Mouse (Mus musculus): Measurements from ENCODE around the gene 6330409D20Rik. TPM values are rescaled to one million over a fixed set of nuclear protein-coding genes. Genes with fewer than 3 reads are reported as not detected.

6330409D20Rik gene
- polyA plus RNA-seq, 1 experiment from 2014 or later = 0.28 TPM

- Histone ChIP-seq H3K27me3 (ENCODE audit: control insufficient read depth, insufficient read depth, low read length) (no peaks in the 10 kb centered on the region), H3K9ac (ENCODE audit: low read length) (no peak overlapping the region), H3K9me3 (replicated peaks; ENCODE audit: control insufficient read depth, low read length) (no peaks in the 10 kb centered on the region), H3K4me1 (ENCODE audit: control insufficient read depth, insufficient read depth, low read length) (no peaks in the 10 kb centered on the region), H3K4me3 (replicated peaks; ENCODE audit: low read length) (no peak overlapping the region), H3K4me2 (ENCODE audit: low read depth, low read length) (no peak overlapping the region), H3K36me3 (ENCODE audit: control insufficient read depth, insufficient read depth, low read length) (peaks cover 16% of the 10 kb centered on the region), H3K27ac (ENCODE audit: low read length) (no peak overlapping the region)
- 89% methylated on average over 8 of the region's 8 CpGs for WGBS
- no peak for ATAC-seq (ENCODE audit: insufficient read depth, low FRiP score)
These were observed 37.8 kb downstream of the 6330409D20Rik start for GRCm38 (mm10) chr2:32703046-32703445.

- no peaks in the 10 kb centered on the region for H3K9me3 ChIP-seq (replicated peaks; ENCODE audit: control insufficient read depth, low read length)
- H3K9ac ChIP-seq (ENCODE audit: low read length) = no peak overlapping the region
- H3K27ac ChIP-seq (ENCODE audit: low read length) = no peak overlapping the region
- H3K4me3 ChIP-seq (replicated peaks; ENCODE audit: low read length) = no peak overlapping the region
- WGBS = 79% methylated on average over 14 of the region's 14 CpGs
- ATAC-seq (ENCODE audit: insufficient read depth, low FRiP score) = no peak
- no peak overlapping the region for H3K4me2 ChIP-seq (ENCODE audit: low read depth, low read length)
- no peaks in the 10 kb centered on the region for H3K4me1 ChIP-seq (ENCODE audit: control insufficient read depth, insufficient read depth, low read length)
- H3K27me3 ChIP-seq (ENCODE audit: control insufficient read depth, insufficient read depth, low read length) = no peaks in the 10 kb centered on the region
- H3K36me3 ChIP-seq (ENCODE audit: control insufficient read depth, insufficient read depth, low read length) = peaks cover 8% of the 10 kb centered on the region; the same call in 1 of the 2 replicates
These were observed 39.7 kb downstream of the 6330409D20Rik start for GRCm38 (mm10) chr2:32700966-32701743.

DNA sequence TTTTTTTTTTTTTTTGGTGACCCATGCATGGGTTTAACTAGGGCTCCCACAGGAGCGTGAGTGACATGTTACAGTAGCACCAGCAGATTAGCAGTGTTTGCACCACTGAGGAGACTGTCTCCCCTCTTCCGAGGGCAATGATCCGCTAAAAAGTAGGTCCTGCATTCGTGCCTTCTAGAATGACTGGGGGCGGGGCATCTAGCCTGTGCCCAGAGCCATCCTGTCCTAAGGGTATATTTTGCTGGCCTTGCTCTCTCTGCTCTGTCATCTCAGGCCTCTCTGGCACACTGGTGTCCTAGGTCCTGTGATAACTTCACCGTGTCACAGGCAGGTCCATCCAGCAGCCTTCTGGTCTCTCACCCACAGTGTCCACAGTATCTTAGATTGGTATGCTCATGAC lies 41.1 kb downstream of the 6330409D20Rik start:
- H3K9me3 ChIP-seq (replicated peaks; ENCODE audit: control insufficient read depth, low read length) = no peaks in the 10 kb centered on the region
- H3K4me1 ChIP-seq (ENCODE audit: control insufficient read depth, insufficient read depth, low read length) = no peaks in the 10 kb centered on the region
- no peaks in the 10 kb centered on the region for H3K27me3 ChIP-seq (ENCODE audit: control insufficient read depth, insufficient read depth, low read length)
- H3K36me3 ChIP-seq (ENCODE audit: control insufficient read depth, insufficient read depth, low read length) = 0 out of 2 replicates have a peak, but pooled peaks cover 4% of the 10 kb centered on the region
- no peak overlapping the region for H3K27ac ChIP-seq (ENCODE audit: low read length)
- WGBS = 81% methylated on average over 6 of the region's 6 CpGs
- ATAC-seq (ENCODE audit: insufficient read depth, low FRiP score) = no peak
- no peak overlapping the region for H3K4me3 ChIP-seq (replicated peaks; ENCODE audit: low read length)
- H3K9ac ChIP-seq (ENCODE audit: low read length) = no peak overlapping the region
- no peak overlapping the region for H3K4me2 ChIP-seq (ENCODE audit: low read depth, low read length)

DNA sequence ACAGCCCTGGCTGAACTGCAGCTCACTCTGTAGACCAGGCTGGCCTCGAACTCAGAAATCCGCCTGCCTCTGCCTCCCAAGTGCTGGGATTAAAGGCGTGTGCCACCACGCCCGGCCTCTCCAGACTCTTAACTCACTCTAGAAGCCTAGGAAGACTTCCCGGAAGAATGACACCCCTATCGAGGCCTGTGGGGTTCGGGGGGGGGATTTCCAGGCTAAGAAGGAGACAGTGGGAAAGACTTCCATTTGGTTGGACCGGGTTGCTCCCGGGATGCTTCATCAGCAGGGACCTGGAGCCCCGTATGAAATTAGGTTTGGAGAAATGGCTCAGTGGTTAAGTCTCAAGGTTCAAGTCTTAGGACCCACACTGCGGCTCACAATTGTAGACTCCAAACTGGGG lies 46.1 kb downstream of the 6330409D20Rik start:
- H3K4me1 ChIP-seq (ENCODE audit: control insufficient read depth, insufficient read depth, low read length) = peaks cover 18% of the 10 kb centered on the region
- H3K9ac ChIP-seq (ENCODE audit: low read length) = peak overlapping the region; percentile 72
- peak overlapping the region; percentile 93 for H3K4me2 ChIP-seq (ENCODE audit: low read depth, low read length)
- H3K27ac ChIP-seq (ENCODE audit: low read length) = peak overlapping the region; percentile 73; the same call in 1 of the 2 replicates
- H3K27me3 ChIP-seq (ENCODE audit: control insufficient read depth, insufficient read depth, low read length) = no peaks in the 10 kb centered on the region
- ATAC-seq (ENCODE audit: insufficient read depth, low FRiP score) = no peak
- 85% methylated on average over 12 of the region's 12 CpGs for WGBS
- no peaks in the 10 kb centered on the region for H3K36me3 ChIP-seq (ENCODE audit: control insufficient read depth, insufficient read depth, low read length)
- peak overlapping the region; percentile 85 for H3K4me3 ChIP-seq (replicated peaks; ENCODE audit: low read length)
- H3K9me3 ChIP-seq (replicated peaks; ENCODE audit: control insufficient read depth, low read length) = no peaks in the 10 kb centered on the region

GRCm38 (mm10) chr2:32693823-32694411 lies 46.9 kb downstream of the 6330409D20Rik start:
- Histone ChIP-seq H3K4me1 (ENCODE audit: control insufficient read depth, insufficient read depth, low read length) (peaks cover 21% of the 10 kb centered on the region), H3K9ac (ENCODE audit: low read length) (peak overlapping the region; percentile 91), H3K36me3 (ENCODE audit: control insufficient read depth, insufficient read depth, low read length) (no peaks in the 10 kb centered on the region), H3K27ac (ENCODE audit: low read length) (peak overlapping the region; percentile 77), H3K4me3 (replicated peaks; ENCODE audit: low read length) (peak overlapping the region; percentile 85), H3K27me3 (ENCODE audit: control insufficient read depth, insufficient read depth, low read length) (no peaks in the 10 kb centered on the region), H3K9me3 (replicated peaks; ENCODE audit: control insufficient read depth, low read length) (no peaks in the 10 kb centered on the region), H3K4me2 (ENCODE audit: low read depth, low read length) (peak overlapping the region; percentile 93)
- 1% methylated on average over 49 of the region's 51 CpGs for WGBS
- peak; percentile 97 for ATAC-seq (ENCODE audit: insufficient read depth, low FRiP score)

GRCm38 (mm10) chr2:32693282-32693681 lies 47.5 kb downstream of the 6330409D20Rik start:
- Histone ChIP-seq H3K4me3 (replicated peaks; ENCODE audit: low read length) (peak overlapping the region; percentile 85), H3K9ac (ENCODE audit: low read length) (peak overlapping the region; percentile 91), H3K27me3 (ENCODE audit: control insufficient read depth, insufficient read depth, low read length) (no peaks in the 10 kb centered on the region), H3K27ac (ENCODE audit: low read length) (peak overlapping the region; percentile 77), H3K36me3 (ENCODE audit: control insufficient read depth, insufficient read depth, low read length) (no peaks in the 10 kb centered on the region), H3K4me2 (ENCODE audit: low read depth, low read length) (peak overlapping the region; percentile 93), H3K4me1 (ENCODE audit: control insufficient read depth, insufficient read depth, low read length) (peaks cover 21% of the 10 kb centered on the region), H3K9me3 (replicated peaks; ENCODE audit: control insufficient read depth, low read length) (no peaks in the 10 kb centered on the region)
- no peak for ATAC-seq (ENCODE audit: insufficient read depth, low FRiP score)
- 8% methylated on average over 7 of the region's 7 CpGs for WGBS

DNA sequence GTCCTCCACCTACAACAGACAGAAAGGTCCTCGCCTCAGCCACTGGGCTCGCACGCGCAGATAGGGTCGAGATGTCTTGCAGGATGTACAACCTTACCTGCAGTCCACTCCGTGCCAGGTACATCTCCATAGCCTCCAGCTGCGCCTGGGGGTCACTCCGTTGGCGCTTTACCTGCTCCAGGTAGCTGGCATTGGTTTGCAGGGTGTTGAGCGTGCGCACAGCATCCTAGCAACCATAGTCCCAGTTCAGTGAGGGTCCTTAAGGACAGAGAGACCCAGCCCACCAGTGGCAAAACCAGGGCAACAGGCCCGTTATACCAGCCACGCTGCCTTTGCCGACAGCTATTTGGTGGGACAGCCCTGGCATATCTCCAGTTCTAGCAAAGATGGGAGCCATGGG lies 48.3 kb downstream of the 6330409D20Rik start:
- peak overlapping the region; percentile 85; the same call in 1 of the 2 replicates for H3K4me3 ChIP-seq (replicated peaks; ENCODE audit: low read length)
- peak overlapping the region; percentile 93 for H3K4me2 ChIP-seq (ENCODE audit: low read depth, low read length)
- no peak for ATAC-seq (ENCODE audit: insufficient read depth, low FRiP score)
- 0 out of 2 replicates have a peak overlapping the region, but pooled peaks have one; percentile 7 for H3K9ac ChIP-seq (ENCODE audit: low read length)
- no peaks in the 10 kb centered on the region for H3K9me3 ChIP-seq (replicated peaks; ENCODE audit: control insufficient read depth, low read length)
- H3K27ac ChIP-seq (ENCODE audit: low read length) = no peak overlapping the region
- H3K27me3 ChIP-seq (ENCODE audit: control insufficient read depth, insufficient read depth, low read length) = no peaks in the 10 kb centered on the region
- peaks cover 21% of the 10 kb centered on the region for H3K4me1 ChIP-seq (ENCODE audit: control insufficient read depth, insufficient read depth, low read length)
- 93% methylated on average over 14 of the region's 14 CpGs for WGBS
- no peaks in the 10 kb centered on the region for H3K36me3 ChIP-seq (ENCODE audit: control insufficient read depth, insufficient read depth, low read length)

- Histone ChIP-seq H3K4me1 (ENCODE audit: control insufficient read depth, insufficient read depth, low read length) (peaks cover 21% of the 10 kb centered on the region), H3K27me3 (ENCODE audit: control insufficient read depth, insufficient read depth, low read length) (no peaks in the 10 kb centered on the region), H3K36me3 (ENCODE audit: control insufficient read depth, insufficient read depth, low read length) (peaks cover 7% of the 10 kb centered on the region), H3K9me3 (replicated peaks; ENCODE audit: control insufficient read depth, low read length) (no peaks in the 10 kb centered on the region), H3K9ac (ENCODE audit: low read length) (no peak overlapping the region), H3K27ac (ENCODE audit: low read length) (no peak overlapping the region), H3K4me2 (ENCODE audit: low read depth, low read length) (no peak overlapping the region), H3K4me3 (replicated peaks; ENCODE audit: low read length) (no peak overlapping the region)
- ATAC-seq (ENCODE audit: insufficient read depth, low FRiP score) = no peak
- 71% methylated on average over 11 of the region's 11 CpGs for WGBS
These were observed 49.8 kb downstream of the 6330409D20Rik start for GRCm38 (mm10) chr2:32691041-32691440.

DNA sequence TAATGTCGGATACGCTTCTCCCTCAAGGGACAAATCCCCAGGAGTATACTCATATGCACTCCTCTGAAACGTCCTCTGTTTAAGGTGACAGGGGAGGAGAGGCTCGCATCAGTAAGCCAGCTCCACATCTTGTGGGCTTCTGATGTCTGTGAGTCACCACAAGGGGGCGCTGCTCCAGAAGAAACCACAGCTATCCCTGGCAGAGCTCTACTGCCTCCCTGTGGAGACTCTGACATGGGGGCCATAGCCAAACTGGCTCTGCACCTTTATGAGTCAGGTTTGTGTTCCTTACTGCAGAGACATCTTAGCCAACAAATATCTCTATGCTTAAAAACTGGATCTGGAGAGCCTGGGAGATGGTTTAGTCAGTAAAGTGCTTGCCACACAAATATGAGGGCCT lies 51.4 kb downstream of the 6330409D20Rik start:
- H3K9me3 ChIP-seq (replicated peaks; ENCODE audit: control insufficient read depth, low read length) = no peaks in the 10 kb centered on the region
- 23% methylated on average over 5 of the region's 5 CpGs for WGBS
- H3K4me2 ChIP-seq (ENCODE audit: low read depth, low read length) = no peak overlapping the region
- peaks cover 21% of the 10 kb centered on the region for H3K4me1 ChIP-seq (ENCODE audit: control insufficient read depth, insufficient read depth, low read length)
- no peak overlapping the region for H3K4me3 ChIP-seq (replicated peaks; ENCODE audit: low read length)
- no peaks in the 10 kb centered on the region for H3K27me3 ChIP-seq (ENCODE audit: control insufficient read depth, insufficient read depth, low read length)
- ATAC-seq (ENCODE audit: insufficient read depth, low FRiP score) = no peak
- H3K27ac ChIP-seq (ENCODE audit: low read length) = no peak overlapping the region
- peaks cover 17% of the 10 kb centered on the region for H3K36me3 ChIP-seq (ENCODE audit: control insufficient read depth, insufficient read depth, low read length)
- H3K9ac ChIP-seq (ENCODE audit: low read length) = no peak overlapping the region; the same call in 1 of the 2 replicates
